Mouse (Mus musculus): ENCODE measurements around the gene Ttc9c.
"Not testable (repeated sequence)": the region's sequence is repeated elsewhere in the genome, so short reads cannot be mapped to it uniquely, and the experiment has no call there.

Ttc9c gene

DNA sequence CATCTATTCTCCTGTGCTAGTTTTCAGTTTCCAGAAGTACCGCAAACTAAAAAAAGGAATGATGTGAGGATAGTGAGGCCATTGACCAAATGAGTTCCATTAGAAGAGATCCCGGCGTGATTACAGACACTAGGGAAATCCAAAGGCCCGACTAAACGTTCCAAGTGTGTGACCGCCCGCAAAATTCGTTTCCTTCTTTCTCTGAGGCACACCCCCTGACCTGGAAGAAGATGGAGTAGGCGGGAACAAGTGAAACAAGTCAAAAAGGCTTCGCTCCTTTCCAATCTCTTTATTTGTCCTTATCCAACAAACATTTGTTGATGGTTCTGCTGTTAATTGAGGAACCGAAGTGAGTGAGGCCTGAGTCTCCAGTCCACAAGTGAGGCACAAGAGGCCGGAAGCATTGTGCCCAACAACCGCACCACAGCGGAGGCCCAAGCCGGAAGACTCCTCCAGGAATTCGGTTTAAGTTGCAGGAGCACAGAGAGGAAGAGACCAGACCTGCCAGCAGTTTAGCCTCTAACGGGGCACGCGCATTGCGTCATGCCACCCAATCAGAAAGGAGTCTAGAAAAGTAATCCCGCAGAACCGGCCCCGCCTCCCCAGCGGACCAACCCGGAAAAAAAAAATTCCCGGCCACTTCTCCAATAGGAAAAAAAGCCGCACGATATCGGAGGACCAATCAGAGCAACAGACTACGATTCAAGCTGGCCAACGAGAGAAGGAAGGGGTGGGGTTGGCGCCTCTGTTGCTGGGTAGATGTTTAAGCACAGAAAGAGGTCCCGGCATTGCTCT, at the start of gene Ttc9c:
TSS of gene Ttc9c (minus strand) at position 533 of the 795 bp plus-strand sequence.
- DNase-seq (ENCODE audit: low read depth, low spot score) = peak; percentile 90

- no peak for DNase-seq (ENCODE audit: low read depth, low spot score)
These were observed 45.1 kb upstream of the Ttc9c start for GRCm38 (mm10) chr19:8864265-8864664.

DNA sequence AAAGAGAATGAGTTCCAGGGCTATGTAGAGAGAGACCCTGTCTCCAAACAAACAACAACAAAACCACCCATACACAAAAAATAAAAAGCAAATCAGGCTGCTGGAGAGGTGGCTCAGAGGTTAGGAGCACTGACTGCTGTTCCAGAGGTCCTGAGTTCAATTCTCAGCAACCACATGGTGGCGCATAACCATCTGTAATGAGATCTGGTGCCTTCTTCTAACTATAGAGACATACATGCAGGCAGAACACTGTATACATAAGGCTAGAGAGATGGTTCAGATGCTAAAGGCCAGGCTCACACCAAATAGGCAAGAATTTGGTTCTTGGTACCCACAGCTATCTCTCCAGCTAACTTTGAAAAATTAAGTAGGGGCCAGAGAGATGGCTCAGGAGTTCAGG, 39.9 kb upstream of the Ttc9c start:
- DNase-seq (ENCODE audit: low read depth, low spot score) = no peak

- DNase-seq (ENCODE audit: low read depth, low spot score) = no peak
These were observed 38.6 kb upstream of the Ttc9c start for GRCm38 (mm10) chr19:8857689-8858088.

DNA sequence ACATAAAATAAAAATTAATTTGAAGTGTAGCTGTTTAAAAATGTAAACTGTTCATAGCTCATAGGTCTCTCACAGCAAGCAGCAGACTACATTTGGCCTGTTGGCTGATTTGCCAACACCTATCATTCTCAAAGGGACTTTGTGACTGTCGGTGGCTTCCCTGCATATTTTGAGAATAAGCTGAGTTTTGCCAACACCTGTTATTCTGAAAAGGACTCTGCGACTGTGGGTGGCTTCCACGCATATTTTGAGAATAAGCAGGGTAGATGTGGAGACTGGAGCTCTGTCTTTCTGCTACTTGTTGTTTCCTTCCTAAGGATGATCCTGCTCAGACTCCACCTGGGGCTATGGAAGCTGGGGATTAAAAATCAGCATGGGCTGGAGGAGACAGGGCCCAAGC, 34.0 kb upstream of the Ttc9c start:
- no peak for DNase-seq (ENCODE audit: low read depth, low spot score)

- no peak for DNase-seq (ENCODE audit: low read depth, low spot score)
These were observed 33.2 kb upstream of the Ttc9c start for GRCm38 (mm10) chr19:8852236-8852928.

GRCm38 (mm10) chr19:8851639-8852038, 32.5 kb upstream of the Ttc9c start:
- DNase-seq (ENCODE audit: low read depth, low spot score) = no peak

- DNase-seq (ENCODE audit: low read depth, low spot score) = no peak
These were observed 31.3 kb upstream of the Ttc9c start, which contains the start of gene Lrrn4cl for GRCm38 (mm10) chr19:8850402-8850901. Gene Lrrn4cl (plus strand): TSS chr19:8850768.

DNA sequence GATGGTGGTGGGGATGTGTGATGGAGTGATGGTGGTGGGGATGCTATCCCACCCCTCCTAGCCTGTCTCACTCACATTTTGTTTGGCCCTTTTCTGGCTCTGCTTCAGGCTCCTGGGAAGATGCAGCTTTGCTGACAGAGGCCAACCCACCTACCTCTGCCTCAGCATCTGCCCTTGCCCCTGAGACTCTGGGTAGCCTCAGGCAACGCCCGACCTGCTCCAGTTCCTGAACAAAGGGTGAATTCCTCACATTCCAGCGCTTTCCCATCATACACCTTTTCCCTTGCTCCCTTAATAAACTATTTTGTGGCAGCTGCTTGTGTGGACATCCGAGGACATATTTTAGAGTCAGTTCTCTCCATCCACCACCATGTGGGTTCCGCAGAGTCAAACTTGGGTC, 29.2 kb upstream of the Ttc9c start:
- no peak for DNase-seq (ENCODE audit: low read depth, low spot score)

DNA sequence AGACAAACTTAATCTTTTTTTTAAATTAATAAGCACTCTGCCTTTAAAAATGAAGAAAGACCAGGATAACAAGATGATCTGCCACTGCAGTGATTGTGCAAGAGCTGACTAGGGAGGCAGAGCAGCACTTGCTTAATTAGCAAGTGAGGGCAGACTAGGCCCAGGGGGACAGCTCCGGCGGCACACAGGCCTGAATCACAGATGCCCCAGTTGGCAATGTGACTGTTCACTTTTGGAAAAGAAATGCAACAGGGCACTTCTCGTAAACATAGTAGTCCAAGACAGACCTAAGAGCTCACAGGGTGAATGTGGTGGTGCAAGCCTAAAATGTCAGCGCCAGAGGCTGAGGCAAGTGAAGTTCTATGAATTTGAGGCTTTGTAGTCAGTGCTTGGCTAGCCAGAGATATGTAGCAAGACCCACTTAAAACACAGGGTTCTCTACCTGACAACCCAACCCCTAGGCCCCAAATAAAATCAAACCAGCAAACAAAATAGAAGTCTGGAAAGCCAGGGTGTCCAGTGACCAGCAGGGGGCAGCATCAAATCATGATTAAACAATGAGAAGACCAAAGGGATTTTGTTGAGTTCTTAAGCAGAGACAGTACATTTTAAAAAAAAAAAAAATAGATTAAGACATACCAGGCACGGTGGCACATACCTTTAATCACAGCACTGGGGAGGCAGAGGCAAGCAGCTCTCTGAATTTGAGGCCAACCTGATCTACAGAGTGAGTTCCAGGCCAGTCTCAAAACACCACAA, 25.4 kb upstream of the Ttc9c start:
- peak; percentile 70 for DNase-seq (ENCODE audit: low read depth, low spot score)

DNA sequence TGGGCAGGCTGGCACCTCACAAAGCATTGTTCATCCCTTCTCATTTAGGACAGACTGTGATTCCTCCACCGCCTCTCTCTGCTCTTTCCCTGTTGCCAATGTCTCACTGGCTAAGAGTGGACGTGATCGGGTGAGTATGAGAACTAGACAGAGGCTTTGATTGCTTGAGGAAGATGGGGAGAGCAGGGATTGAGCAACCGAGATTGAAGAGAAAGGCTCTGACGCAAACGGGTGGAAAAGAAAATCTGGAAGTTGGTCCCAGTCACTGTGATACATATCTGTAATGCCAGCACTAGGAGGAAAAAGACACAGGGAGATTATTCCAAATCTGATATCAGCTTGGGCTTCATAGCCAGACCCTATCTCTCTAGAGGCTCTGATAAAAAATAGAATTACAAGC, 23.8 kb upstream of the Ttc9c start:
- DNase-seq (ENCODE audit: low read depth, low spot score) = no peak

GRCm38 (mm10) chr19:8841012-8841411, 21.9 kb upstream of the Ttc9c start:
- no peak for DNase-seq (ENCODE audit: low read depth, low spot score)

DNA sequence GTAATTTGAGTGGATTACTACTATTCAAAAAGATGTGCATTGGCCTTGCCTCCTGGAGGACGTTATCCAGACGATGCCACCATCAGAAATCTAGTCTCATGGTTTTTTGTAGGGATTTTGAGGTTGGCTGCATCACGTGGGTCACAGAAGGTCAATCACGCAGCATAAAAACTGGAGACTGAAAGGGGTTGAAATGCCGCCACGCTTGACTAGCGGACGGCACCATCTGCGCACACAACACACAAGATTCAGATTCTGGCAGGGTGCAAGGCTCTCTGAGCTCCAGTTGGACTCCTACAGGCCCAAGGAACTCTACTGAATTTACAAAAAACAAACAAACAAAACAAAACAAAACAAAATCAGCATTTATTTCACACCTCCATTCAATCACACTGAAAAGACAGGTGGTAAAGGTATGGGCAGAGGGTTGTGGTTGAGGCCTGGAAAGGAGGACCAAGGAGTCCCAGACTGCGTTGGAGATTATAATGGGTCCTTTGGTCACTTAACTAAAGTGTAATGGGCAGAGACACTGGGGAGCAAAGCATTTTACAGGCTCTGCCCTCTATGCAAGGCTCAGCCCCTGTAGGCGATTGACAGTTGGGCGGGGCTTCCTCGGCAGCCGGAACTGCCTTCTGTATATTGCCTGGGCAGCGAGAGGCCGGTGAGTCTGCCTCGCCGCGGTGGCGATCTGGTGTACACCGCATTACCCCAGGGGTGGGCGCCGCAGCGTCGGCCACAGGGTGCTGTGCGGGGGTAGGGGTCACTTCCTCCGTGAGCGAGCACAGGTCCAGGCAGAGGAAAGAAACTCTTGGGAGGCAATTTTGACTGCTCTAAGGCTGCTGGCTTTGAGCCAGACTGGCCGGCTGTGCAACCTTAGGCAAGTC, 21.0 kb upstream of the Ttc9c start:
- peak; percentile 46 for DNase-seq (ENCODE audit: low read depth, low spot score)

GRCm38 (mm10) chr19:8839103-8839907, 20.2 kb upstream of the Ttc9c start, which contains the start of gene Gng3:
Gene Gng3 (minus strand): TSS chr19:8839194.
- DNase-seq (ENCODE audit: low read depth, low spot score) = no peak

DNA sequence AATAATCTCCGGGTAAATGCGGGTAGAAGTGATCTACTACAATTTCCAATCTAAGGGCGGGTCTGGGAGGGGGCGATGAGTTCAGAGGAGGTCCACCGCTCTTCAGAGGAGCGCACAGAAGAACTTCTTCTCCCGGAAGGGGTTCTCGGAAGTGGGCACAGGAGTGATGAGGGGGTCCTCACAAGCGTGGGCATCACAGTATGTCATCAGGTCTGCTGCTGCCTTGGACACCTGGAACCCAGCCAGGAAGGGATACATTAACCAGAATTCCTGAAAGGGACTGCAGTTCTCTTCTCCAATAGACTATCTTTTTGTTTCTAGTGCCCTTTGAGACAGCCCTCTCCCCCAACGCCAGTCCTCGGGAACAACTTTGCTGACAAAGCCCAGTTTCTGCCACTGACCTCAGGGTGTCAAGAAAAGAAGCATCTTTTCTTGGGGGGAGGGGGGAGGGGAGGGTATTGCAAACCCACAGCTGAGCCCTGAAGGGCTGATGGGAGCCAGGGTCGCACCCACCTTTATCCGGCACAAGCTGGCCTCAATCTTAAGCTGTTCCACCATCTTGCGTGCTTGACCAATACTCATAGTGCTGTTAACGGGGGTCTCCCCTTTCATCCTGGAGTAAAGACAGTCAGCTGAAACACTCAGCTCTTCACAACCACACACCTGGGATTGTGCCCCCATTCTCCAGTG, 19.1 kb upstream of the Ttc9c start:
- DNase-seq (ENCODE audit: low read depth, low spot score) = no peak

DNA sequence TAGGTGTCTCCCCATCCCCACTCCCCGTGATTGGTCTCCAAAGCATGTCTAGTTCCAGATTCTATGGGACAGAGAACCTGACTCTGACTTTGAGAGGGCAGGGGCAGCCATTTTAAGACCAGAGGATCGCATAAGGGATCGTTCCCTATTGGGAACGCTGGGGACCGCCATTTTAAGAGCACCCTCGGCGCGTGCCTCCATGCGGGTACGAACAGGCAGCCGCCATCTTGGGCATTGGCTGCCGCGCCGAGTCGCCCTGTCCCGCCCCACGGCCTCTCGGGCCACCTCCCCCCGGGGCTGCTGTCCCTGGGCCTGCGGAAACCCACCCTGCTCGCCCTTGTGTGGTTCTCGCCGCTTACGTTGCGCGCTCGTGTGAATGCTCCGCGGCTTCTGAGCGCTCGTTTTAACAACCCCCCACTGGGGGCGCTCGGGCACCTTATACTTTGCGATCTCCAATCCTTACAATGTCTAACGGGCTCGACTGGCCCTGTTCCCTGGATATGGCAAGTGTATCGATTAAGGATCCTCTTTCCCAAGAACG, 18.2 kb upstream of the Ttc9c start, which contains the start of gene Bscl2:
TSS of gene Bscl2 (plus strand) at position 217 of the 541 bp plus-strand sequence.
- peak; percentile 65 for DNase-seq (ENCODE audit: low read depth, low spot score)

DNA sequence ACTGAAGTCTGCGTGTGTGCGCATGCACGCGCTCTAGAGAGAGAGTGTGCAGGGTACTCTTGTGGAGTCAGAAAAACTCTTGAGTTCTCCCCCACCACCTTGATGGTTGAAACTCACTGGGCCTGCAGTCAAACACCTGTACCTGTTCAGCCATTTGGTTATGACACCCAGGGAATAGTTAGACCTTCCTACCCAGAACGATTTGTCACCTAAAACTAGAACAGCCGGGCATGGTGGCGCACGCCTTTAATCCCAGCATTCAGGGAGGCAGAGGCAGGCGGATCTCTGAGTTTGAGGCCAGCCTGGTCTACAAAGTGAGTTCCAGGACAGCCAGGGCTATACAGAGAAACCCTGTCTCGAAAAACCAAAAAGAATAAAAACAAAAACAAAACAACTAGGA, 17.2 kb upstream of the Ttc9c start:
- DNase-seq (ENCODE audit: low read depth, low spot score) = not testable (repeated sequence)

DNA sequence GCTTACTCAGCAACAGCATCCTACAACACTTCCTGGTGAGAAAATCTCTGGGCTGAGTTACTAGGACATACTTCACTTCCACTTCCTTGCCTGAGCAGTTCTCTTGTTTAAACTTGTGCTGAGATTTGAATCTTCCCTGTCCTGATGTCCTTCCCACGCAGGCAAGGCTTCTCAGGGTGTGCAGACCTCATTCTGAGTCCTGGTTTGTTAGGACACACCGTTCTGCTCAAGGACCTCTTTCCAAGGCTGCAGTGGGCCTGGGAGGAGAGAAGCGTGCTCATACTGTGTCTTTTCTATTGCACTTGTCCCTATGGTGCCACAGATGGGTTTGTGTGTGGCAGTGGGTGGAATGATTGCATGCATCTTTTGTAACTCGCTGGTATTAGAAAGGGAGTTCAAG, 13.8 kb upstream of the Ttc9c start:
- no peak for DNase-seq (ENCODE audit: low read depth, low spot score)

- no peak for DNase-seq (ENCODE audit: low read depth, low spot score)
These were observed 12.1 kb upstream of the Ttc9c start for GRCm38 (mm10) chr19:8831262-8831661.
